Mouse (Mus musculus): ENCODE results near the gene Scube1.

Gene Scube1

DNA sequence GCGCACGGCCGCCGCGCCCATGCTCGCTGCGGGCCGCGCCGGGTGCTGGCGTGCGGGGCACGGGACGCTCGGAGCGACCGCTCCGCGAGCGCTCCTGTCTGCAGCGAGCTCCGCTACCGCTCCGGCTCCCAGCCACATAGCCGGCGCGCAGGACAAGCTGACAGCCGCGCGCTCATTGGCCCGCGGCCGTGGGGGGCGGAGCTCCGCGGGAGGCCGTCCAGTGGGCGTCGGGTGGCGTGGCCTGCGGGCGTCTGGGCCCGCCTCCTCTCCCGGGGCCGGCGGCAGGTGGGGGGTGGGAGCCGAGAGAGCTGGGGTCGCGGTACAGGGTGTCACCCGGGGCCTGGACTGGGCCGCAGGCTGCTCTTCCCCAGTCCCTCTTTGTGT, at the start of gene Scube1:
Gene Scube1, minus strand, starts transcription at position 136 of the 384 bp plus-strand sequence.
- DNase-seq, result peak; percentile 74

DNA sequence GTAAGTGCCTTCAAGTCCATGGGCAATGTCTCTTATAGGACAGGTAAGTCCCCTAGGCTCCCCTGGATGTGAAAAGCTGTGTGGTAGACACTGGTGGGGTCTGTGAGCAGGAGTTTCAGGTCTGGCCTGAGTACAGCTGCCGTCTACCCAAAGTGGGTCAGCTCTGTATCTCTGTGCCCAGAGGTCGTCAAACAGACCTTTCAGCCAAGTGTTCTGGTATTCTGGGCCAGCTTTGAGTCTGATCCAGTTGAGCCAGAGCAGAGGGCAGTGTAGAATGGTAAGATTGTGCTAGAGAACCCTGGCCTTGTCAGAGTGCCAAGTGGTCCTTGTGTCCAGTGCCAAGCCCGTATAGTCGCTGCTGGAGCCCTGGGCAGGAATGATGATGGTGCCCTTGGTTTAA, 48.1 kb upstream of the Scube1 start:
- no peak for DNase-seq

DNA sequence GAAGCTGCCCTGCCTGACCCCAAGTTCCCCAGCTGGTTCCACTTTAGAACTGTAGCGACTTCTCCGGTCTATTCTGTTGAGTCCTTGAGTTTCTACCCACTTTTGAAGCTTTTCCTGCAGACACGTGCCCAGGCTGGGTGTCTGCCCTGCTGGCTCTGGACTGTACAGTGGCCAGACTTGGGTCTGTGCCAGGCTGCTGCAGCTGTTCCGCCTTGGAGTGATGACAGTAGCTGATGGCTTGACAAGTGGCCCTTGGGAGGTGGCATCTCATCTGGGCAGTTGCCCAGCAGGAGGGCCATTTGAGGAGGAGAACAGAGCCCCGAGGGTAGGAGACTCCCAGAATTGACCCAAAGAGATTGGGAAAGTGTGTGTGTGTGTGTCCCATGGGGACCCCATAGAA, 47.6 kb upstream of the Scube1 start:
- DNase-seq, result no peak

DNA sequence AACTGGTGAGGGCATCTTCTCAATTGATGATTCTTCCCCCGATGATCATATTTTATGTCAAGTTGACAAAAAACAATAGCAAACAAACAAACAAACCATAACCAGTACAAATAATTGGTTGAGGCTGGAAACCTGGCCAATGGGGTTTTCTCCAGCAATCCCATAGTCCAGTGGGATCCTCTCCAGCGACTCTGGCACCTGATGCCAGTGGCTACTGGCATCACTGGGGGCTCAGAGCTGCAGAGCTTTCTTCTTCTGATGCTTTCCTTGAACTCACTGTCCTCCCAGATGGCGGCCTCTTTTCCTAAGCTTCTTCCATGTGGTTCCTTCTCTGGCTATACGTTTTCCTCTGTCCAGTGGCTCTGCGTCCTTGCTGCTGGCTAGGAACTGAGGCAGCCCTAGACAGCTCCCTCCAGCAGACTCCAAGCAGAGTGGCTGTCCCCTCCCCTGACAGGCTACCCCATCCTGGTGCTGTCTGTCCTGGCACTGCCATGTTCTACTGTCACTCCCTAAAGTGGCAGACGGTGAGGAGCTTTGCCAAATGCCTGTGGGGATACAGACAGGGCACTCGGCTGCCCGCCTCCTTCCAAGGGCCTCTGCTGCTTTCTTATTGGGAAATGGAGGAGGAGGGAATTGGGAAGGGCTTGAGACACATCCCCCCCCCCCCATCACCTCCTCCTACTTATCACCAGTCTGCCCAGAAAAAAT, 46.7 kb upstream of the Scube1 start:
- no peak for DNase-seq

DNA sequence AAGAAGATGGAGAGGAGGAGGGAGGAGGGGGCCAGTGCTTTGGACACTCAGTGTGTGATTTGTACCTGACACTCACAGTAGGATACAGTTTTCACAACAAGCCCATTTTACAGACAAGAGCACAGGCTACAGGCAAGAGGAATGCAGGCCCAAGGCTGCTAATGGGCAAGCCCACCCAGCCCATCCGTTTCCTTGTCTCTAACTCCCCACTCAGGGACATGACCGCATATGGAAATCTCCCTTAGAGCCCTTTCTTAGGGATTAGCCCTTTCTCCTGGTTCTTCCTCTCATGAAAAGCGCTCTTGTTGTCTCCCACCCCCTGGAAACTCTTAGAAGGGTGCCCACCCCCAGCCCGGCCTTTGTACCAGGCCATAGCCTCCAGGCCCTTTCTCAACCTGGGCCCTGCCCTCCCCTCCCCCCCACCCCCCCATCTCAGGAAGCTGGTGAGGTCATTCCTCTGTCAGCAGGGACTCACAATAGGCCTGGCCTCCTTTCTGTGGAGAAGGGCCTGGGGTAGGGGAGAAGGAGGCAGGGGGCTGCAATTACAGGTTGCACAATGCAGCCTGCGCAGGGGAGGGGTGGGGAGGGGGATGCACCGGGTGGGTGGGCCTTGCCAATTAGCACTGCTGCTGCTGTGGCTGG, 40.7 kb upstream of the Scube1 start:
- DNase-seq, result no peak

DNA sequence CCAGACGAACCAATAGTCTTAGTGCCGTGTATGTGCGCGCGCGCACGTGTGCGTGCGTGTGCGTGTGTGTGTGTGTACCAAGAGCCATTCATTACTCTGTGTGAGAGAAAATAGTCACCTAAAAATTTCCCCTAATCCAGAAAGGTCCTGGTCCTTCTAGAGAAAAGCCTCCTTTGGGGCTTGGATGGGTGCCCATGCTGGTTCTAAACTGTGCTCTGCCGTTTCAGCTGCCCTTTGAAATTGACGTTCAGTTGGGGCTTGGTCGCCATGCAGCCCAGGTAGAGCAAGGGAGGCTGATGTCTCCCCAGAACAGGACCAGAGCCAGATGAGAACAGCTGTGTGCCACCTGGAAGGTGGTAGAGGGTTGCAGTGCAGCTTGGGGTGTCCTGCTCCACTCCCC, 36.7 kb upstream of the Scube1 start:
- DNase-seq, result no peak

DNA sequence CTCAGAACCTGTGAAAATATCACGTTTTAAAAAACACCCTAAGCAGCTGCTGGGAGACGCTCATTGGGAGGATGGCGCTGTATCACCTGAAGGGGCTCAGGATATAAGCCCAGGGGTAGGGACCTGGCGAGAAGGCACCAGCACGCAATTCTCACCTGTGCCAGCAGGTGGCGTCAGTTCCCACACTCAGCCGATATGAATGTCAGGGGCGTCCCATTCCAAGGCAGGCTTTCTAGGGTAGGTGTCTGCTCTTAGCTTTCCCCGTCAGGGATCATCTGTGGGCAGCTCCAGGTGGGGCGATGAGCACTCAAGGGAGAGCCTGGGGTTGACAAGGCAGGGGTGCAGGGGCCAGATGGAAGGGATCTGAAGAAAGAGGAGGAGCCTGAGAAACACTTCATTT, 35.9 kb upstream of the Scube1 start:
- peak; percentile 38 for DNase-seq

DNA sequence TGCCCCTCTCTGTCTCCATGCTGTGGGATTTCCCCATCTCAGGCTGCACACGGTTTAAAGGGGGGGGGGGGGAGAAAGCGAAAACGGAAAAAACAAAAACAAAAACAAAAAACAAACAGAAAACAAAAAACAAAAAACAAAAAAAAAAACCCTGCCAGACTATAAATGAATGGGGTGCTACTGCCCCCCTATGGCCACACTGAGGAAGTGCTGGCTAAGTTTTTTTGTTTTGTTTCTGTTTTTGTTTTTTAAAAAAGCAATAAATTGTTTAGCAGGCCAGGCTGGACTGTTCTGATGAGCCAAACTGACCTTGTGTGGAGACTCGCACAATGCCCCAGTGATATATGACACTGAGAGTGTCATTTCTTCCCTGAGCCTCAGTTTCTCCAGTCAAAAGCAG, 34.1 kb upstream of the Scube1 start:
- no peak for DNase-seq

DNA sequence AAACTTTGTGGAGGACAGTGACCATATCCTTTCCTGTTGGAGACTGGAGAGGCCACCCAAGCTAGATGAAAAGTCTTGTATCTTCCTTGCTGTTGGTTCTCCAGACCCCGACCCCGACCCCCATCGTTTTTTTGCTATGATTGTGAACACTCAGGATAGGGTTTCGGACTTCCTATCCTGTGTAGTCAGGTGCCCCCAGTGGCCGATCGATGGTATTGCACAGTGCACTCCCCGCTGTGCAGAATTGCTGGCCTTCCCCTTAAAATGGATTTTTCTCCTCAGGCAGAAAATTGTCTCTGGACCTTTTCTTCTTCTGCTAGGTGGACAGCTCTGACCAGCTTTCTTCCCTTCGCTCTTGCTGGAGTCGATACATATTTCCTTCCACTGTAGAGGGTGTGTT, 31.9 kb upstream of the Scube1 start:
- DNase-seq, result peak; percentile 9

DNA sequence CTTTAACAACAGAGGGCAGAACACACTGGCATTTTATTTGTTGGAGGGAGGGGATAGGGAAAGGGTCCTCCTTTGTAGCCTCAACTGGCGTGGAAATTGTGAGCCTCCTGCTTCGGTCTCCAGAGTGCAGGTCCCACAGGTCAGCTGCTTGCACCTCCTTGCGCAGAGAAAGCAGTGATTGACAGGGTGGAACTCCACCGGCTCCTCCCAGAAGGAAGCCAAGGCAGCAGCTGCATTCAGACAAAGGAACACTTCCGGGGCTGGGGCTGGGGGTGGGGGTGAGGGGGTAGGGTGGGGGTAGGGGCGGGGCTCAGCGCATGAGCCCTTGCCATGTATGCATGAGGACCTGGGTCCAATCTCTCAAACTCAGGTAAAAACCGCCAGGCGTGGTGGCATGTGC, 24.6 kb upstream of the Scube1 start:
- DNase-seq, result no peak

DNA sequence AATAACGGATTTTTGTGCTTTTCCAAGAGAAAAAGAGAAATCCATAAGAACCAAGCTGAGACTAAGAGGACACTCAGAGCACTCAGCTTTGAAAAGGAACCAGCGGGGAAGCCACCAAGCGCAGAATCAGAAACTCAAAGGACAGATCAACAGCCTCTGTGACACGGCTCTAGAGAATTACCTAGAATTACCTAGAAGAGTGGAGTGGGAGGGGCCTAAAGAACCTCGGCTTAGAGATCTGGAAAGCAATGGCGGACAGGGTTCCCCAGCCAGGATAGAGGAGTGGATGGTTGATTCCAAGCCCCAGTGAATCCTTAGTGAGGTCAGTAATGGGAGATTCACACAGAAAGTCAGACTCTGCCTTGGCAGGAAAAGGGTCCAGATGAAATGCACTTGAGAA, 24.2 kb upstream of the Scube1 start:
- no peak for DNase-seq

DNA sequence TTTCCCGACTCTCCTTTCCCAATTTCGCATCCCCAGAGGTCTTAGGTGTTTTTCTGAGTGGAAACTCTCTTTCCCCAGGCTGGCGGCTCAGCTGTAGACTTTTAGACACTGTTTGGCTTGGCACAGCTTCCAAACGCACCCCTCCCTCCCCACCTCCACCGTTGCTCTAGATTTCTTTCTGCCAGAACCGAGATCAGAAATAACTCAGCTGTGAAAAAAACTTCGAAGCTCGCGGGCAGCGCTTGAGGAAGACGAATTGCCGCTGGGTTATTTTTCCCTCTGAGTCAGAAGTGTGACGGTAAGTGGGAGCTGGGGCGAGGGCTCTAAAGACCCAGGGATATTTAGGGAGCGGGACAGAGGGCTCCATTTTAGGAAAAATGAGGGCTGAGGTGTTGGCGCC, 21.5 kb upstream of the Scube1 start:
- DNase-seq, result no peak

DNA sequence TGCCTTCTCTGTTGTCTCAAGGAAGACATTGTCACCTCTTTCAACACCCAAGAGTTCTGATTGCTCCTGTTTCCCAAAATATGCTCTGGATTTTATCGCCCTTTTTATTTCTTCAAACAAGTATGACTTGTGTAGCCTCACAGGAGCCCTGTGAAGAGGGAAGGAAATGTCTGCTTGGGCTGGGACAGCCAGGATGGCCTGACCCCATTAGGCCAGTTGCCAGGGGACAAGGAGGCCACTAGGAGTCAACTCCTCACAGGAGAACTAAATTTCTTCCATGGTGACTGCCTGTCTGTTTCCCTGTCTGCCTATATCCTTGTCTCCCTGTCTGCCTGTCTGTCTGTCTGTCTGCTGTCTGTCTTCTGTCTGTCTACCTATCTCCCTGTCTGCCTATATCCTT, 17.2 kb upstream of the Scube1 start:
- DNase-seq, result no peak

DNA sequence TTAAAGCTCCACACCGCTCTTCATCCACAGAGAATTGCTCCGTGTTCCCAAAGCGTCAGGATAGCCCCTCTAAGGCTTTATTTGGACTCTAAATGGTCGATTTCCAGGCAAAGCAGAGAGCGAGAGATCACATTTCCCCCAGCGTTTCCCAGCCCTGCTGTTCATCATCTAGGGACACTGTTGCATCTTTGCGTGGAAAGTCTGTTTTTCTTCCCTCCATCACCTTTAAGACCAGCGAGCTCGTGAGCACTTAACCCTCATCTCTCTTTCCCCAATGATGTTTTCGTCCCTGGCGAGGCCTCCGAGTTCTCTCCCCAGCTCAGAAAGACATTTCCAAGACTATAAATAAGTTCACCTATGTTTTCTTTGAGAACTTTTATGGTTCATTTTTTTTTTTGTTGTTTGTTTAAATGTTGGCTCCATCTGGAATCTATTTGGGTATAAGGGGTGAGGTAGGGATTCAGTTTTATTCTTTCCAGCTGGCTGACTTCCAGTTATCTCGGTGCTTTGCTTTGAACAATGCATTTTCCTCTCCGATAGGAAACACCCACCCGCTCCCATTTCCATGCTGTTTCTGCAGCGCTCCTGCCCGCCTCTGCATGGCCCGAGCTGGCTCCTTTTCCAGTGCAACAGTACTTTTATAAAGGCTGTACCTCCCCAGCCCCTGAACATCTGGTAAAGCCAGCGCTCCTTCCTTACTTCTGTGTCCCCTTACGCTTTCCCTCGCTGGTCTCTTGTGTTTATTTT, 16.0 kb upstream of the Scube1 start:
- DNase-seq, result no peak

DNA sequence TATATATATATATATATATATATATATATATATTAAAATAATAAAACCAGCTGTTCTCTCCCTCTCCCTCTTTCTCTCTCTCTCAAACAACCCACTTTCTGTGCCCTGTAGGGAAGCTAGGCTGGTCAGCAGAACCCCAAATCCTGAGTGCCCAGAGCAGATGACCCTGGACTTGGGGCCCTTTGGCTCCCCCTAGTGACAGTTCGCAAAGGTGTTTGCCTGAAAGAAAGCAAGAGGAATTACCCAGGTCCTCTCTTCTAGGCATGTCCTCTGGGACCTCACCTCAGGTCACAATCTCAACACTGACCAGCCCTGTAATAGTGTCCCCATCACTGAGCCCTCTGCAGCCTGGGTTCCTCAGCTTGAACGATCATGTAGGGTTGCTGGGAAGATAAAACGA, 2.8 kb upstream of the Scube1 start:
- DNase-seq, result peak; percentile 47

DNA sequence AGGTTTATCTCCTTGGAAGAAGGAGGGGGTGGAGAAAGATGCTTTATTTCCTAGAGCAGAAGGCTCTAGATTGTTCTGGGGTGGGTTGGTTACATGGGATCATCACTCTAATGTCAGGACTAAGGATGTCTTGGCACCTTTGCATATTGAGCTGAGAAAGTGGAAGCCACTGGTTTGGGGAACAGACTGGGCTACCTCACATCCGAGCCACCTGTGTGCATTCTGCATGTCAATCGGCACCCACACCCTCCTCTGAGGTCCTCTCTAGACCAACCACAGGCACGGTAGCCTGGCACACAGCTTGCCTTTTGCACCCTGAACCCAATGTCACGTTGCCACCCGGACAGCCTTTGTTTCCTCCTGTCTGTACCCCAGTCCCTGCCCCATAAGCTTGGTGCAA, 1.9 kb upstream of the Scube1 start:
- no peak for DNase-seq

DNA sequence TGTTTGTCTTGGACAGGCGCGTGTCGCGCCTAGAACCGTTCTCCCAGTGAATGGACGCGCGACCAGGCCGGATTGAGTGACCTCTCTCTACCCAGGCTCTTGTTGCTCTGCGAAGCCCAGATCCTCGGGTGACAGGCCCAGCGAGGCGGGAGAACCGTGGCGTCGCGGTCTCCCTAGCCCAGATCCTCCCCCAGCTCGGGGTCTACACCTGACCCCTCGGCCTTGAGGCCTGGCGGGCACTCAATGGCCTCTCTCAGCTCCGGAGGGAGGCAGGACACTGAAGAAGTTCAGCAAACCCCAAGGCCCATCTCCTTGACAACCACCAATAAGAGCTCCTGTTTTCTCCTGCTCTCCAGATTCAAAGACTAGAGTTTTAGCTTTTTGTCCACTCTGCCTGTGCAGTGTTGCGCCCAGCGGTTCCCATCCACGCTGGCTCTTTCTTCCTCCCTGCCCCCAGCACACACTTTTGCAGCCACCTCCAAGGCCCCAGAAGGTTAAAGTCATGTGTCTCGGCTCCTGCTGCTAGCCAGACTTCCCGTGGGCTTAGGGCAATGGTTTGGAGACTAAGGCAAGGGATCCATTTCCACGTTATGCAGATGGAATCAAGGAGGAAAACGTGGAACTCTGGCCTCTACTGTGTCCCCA, 857 bp upstream of the Scube1 start:
- no peak for DNase-seq

DNA sequence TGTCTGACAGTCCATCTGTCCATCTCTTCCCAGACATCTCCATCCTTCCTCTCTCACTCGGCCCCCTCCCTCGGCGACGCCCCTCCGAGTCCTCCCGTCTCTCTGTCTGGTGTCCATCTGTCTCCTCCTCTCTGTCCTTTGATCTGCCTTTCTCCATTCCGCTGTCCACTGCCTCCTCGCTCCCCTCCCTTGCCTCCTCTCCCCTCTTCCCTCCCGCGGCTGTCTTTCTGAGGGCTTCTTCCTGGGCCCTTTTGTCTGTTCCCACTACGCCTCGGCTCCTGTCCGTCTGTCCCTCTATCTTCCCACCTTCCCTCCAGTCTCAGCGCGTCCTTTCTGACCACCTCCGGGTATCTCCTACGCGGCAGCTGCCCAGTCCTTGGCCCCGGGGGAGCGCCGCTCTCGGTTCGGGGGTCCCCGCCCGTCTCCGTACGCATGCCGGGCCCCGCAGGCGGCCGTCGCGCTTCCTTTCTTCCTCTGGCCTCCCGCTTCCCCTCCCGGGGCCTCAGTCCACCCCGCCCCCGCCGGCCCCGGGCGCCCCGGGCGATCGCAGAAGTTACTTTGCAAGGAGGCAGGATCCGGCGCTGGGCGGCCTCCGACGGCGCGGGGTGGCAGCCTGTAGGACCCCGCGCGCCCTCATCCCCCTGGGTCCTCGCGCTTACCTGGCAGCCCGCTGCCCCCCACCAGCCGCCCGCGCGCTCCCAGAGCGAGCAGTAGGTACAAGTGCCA, 498 bp downstream of the Scube1 start:
- no peak for DNase-seq

DNA sequence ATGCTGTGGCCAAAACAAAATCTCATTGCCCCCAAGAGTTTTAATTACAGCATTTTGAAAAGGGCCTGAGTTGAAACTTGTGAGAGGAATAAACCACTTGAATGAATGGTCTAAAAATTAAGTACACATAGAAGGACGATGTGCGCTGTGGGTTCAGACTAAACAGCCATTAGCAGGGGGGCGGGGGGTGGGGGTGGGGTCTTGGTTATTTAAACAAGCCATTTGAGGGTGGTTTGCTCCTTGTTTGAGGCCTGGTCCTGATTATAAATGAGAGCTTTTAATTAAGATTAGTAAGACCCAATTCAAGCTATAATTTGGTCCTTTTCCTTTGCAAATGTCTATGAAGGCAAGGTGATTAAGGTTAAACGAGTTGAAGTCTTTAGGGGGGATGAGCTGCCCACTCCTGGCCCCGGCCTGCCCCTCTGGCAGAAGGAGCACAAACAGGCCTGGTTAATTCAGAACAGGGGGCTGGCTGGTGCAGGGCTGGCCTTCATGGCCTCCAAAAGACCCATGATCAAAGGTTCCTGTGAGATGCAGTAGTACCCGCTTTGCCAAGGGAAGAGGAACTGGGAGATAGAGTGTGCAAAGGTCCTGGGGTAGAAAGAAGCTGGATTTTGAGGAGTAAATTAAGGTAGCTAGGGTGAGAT, 9.1 kb downstream of the Scube1 start:
- no peak for DNase-seq

DNA sequence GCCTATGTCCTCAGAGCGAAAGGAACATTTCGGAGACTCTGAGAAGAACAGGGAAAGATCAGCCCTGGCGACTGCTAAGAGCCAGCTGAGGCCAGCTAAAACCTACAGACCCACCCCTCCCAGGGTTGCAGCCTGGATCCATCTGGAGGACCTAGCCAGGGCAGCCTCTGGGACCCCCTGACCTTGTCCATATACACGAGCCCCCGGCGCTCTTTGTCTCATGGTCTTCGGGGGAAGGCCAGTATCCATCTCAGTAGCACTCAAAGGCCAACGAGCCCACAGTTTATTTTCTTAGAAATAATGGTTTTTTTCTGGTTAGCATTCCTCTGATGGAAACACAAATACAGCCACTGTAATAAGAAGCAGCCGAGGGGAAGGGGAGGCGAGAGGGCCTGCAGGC, 12.0 kb downstream of the Scube1 start:
- DNase-seq, result no peak

DNA sequence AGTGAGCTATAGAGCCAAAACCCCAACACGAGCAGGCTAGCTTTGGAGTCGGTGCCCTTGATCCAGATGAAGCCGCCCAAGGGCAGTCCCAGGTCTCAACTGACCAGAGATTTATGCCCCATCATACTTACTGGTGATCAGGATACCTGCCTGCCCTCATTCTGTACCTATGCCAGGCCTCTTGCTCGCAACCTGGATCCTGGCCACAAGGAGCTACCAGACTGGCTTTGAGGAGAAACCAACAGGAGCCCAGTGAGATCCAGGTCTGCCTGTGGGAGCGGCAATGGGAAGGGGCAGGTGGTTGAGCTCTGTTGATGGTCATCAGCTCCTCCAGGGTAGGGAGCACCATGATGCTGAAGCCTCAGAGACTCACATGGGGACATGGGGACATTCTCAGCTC, 12.5 kb downstream of the Scube1 start:
- DNase-seq, result no peak

All from thymus, postnatal 14 days (tissue).